Mouse (Mus musculus) 3T3-L1 (cell line): ENCODE data around the gene Nrp2.

Experiments
- DNase-seq: peaks from one replicate; pipeline ENCODE4 v3.0.0-alpha.2; 2015; ENCODE audit warnings: low read depth, low spot score

Gene Nrp2

GRCm38 (mm10) chr1:62817566-62817965 is 114.5 kb downstream of the Nrp2 start:
- DNase-seq, result no peak

GRCm38 (mm10) chr1:62820170-62820569 is 117.1 kb downstream of the Nrp2 start:
- peak; percentile 47 for DNase-seq

- no peak for DNase-seq
These were observed 118.7 kb downstream of the Nrp2 start for GRCm38 (mm10) chr1:62821509-62822398.

GRCm38 (mm10) chr1:62823549-62824195 is 120.6 kb downstream of the Nrp2 start:
- peak; percentile 43 for DNase-seq

GRCm38 (mm10) chr1:62825822-62826765 is 123.0 kb downstream of the Nrp2 start:
- DNase-seq, result no peak

- DNase-seq, result no peak
These were observed 124.2 kb downstream of the Nrp2 start for GRCm38 (mm10) chr1:62827316-62827715.

- DNase-seq, result no peak
These were observed 125.1 kb downstream of the Nrp2 start for GRCm38 (mm10) chr1:62828156-62828555.

GRCm38 (mm10) chr1:62829690-62830417 is 126.8 kb downstream of the Nrp2 start:
- DNase-seq, result peak; percentile 40

- DNase-seq, result no peak
These were observed 127.3 kb downstream of the Nrp2 start for GRCm38 (mm10) chr1:62830418-62830769.

- no peak for DNase-seq
These were observed 128.8 kb downstream of the Nrp2 start for GRCm38 (mm10) chr1:62831725-62832455.

GRCm38 (mm10) chr1:62833356-62833755 is 130.3 kb downstream of the Nrp2 start:
- DNase-seq, result no peak

GRCm38 (mm10) chr1:62834443-62835185 is 131.5 kb downstream of the Nrp2 start:
- no peak for DNase-seq

- DNase-seq, result no peak
These were observed 135.0 kb downstream of the Nrp2 start for GRCm38 (mm10) chr1:62838083-62838482.

- no peak for DNase-seq
These were observed 135.5 kb downstream of the Nrp2 start for GRCm38 (mm10) chr1:62838631-62839030.

GRCm38 (mm10) chr1:62843215-62843614 is 140.1 kb downstream of the Nrp2 start:
- DNase-seq, result no peak

GRCm38 (mm10) chr1:62850990-62851940 is 148.2 kb downstream of the Nrp2 start:
- DNase-seq, result no peak

- DNase-seq, result peak; percentile 31
These were observed 150.3 kb downstream of the Nrp2 start for GRCm38 (mm10) chr1:62853362-62853761.

GRCm38 (mm10) chr1:62853996-62854395 is 150.9 kb downstream of the Nrp2 start:
- no peak for DNase-seq

GRCm38 (mm10) chr1:62859098-62859497 is 156.0 kb downstream of the Nrp2 start:
- DNase-seq, result no peak
